Mouse (Mus musculus): ENCODE results near the gene Dus1l.
"Not testable (repeated sequence)": the region's sequence is repeated elsewhere in the genome, so short reads cannot be mapped to it uniquely, and the experiment has no call there.

Gene Dus1l

DNA sequence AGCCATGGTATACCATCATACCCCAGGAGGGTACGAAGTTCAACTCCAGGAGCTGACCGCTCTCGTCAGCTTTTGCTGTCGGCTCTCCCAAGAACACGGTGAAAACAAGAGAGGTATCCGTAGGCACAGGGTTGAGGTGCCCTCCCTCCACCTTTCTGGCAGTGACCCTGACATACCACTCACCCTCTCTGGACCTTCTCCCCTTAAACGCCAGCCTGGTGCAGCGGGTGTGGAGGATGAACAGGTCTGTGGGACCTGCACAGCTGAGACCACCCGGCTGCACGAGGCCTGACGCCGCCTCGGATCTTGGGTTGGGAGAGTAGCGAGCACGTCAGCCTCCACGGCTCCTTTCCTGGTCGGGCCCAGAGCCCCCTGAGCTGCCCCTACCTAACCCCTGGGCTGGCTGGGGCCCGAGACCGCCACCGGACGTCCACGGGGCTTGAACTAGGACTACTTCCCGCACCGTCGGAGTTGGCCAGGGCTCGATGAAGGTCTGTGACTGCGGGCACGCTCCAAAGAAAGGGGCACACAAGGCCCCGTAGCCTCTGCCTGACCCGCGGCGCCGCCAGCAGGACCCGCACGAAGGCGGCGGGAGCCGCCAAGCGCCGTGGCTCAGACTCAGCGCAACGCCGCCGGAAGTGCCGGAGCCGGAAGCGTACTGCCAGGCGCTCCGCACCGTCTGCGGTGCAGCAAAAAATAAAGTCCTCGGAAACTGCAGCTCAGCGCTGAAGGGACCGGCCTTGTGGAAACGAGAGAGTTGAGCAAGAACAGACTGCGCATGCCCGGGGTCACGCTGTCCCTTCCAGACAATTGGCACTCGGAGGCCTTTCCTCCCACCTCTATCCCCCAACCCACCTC, at the start of gene Dus1l:
TSS of gene Dus1l (minus strand) at position 648 of the 858 bp plus-strand sequence.
- peak; percentile 98 for DNase-seq (ENCODE audit: low read depth, low spot score)

- no peak for DNase-seq (ENCODE audit: low read depth, low spot score)
These were observed 48.1 kb upstream of the Dus1l start for GRCm38 (mm10) chr11:120844329-120844728.

DNA sequence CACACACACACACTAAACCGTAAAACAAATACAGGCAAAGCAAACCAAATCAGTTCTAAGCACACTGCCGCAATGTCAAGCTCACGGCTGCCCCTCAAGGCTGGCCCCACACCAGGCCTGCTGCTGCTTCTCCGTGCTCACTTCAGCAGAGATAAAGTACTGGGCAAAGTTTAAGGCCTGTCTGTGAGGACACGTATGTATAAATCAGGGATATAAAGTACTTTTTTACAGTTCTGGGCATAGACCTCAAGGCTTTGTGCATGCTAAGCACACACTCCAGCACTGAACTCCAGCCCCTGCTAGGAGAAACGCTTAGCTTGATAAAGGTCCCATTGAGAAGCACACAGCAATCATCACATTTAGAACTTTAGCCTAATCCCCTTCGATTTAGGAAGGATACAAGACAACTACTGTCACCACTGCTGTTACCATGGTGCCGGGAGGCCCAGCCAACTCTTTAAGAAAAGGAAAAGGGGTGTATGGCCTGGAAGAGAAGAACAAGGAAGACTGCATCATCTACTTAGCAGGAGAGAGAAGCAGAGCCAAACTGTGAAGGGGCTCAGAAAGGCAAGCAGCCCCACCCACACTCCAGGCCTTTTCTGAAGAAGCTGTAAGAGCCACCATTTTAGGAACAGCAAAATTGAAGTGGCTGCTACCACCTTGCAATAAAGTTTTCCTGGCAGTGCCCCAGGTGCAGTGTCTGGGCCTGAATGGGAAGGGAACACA, 37.5 kb upstream of the Dus1l start:
- peak; percentile 24 for DNase-seq (ENCODE audit: low read depth, low spot score)

DNA sequence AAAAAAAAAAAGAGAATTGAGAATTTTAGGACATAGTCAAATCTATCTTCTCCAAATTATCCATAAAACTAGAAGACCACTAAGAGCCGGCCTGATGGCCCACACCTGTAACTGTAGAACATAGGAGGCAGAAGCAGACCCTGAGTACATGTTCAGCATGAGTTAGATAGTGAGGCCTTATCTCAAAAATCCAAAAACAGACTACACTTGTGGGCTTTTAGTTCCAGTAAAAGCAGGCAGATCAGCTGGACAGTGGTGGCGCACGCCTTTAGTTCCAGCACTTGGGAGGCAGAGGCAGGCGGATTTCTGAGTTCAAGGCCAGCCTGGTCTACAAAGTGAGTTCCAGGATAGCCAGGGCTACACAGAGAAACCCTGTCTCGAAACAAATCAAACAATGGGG, 36.8 kb upstream of the Dus1l start:
- DNase-seq (ENCODE audit: low read depth, low spot score) = not testable (repeated sequence)

- no peak for DNase-seq (ENCODE audit: low read depth, low spot score)
These were observed 35.6 kb upstream of the Dus1l start for GRCm38 (mm10) chr11:120831659-120832440.

- no peak for DNase-seq (ENCODE audit: low read depth, low spot score)
These were observed 34.5 kb upstream of the Dus1l start for GRCm38 (mm10) chr11:120830686-120831085.

- DNase-seq (ENCODE audit: low read depth, low spot score) = no peak
These were observed 33.7 kb upstream of the Dus1l start for GRCm38 (mm10) chr11:120829757-120830532.

GRCm38 (mm10) chr11:120828416-120828815, 32.2 kb upstream of the Dus1l start:
- DNase-seq (ENCODE audit: low read depth, low spot score) = no peak

DNA sequence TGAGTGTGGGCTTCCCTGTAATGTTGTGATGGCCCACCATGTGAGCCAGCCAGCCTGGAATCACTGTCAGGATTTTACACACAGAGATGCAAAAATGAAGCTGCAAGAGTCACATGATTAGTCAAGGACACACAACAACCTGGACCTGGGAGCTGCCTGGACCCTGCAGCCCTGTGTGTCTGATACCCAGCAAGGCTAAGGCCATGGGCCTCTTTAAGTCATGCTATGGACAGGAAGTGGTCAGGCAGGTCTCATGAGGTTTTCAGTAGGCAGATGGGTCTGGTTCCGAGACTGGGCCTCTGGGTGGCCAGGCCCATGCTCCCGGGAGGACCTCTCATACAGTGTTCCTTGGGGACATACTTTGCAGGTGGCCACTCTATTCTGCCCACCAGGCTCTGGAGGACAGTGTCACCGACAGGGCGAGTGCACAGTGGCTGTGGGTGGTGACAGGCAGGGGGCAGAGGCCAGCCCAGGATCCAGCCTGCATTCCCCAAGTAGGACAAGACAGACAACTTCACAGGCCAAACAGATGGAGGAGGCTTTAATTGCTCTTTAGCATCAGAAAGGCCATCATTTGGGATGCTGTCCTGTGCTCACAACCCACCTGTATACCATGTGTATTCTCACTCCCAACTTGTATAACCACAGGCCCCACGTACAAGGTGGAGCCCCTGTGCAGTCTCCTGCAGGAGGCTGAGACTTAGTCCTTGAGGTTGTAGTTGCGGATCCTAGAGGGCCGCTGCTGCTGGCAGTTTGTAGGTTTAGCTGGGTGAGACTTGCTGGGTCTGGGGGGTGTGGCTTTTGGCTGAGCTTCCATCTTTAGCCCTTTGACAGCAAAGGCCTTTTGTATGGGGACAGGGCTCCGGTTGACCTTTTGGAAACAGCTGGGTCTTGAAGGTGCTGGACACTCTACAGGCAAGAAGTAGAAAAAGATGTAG, 30.1 kb upstream of the Dus1l start:
- DNase-seq (ENCODE audit: low read depth, low spot score) = no peak

DNA sequence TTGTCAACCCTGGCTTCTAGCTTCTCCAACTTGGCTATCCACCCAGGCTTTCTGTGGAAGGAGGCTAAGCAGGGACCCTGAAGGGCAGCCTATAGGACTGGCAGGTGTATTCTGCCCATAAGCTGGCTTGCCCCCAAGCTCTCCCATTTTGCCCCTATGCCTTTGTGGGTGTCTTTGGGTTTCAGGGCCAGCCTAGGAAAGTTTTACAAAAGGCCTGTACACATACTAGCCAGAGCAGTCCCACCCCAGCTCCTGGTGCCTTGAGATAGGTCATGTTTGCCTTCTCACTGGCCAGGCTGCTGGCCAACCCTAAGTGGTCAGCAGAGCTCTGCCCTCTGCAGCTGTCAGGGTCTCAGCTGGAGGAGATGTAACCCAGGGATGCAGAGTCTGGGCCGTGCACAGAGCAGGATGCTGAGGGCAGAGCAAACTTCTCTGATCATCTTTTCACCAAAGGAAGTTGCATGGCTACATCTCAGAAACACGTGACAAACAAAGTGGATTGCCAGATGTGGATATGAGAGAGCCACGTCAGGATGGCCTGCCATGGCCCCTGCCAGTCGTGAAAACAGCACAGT, 29.2 kb upstream of the Dus1l start:
- DNase-seq (ENCODE audit: low read depth, low spot score) = peak; percentile 20

GRCm38 (mm10) chr11:120824787-120825288, 28.6 kb upstream of the Dus1l start:
- DNase-seq (ENCODE audit: low read depth, low spot score) = no peak

DNA sequence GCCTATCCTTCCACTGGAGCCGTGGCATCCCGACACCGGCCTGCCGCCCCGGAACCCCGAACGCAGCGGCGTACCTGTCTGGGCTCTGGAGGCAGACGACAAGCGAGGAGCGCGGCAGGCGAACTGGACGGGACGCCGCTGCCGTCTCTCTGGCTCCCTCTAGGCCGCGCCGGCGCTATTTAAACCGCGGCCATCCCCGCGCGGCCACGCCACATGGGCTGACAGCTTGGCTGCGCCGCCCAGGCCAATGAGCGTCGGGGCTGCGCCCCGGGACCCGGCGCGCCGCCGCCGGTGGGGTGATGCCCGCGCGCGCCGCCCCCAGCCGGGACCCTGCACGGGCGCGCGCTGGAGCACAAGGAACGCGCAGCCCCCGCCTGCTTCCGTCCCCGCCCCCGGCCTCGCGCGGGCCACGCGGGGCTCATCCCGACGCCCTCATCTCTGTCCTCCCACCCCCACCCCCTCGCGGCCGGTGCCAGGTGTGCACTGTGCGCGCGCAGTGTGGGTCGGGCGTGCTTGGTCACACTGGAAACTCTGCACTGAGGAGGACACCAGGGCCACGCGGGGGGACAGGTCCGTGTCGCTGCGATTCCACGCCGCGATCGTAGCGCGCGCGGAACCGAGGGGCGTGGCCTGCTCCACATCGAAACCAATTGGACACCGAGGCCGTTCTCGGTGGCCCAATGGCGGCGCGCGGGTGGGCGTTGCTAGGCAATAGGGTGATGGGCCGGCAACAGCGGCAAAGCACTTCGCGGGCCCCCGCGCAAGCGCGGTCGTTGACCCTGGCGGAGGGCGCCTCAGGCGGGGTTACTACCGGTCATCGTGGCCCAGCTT, 28.0 kb upstream of the Dus1l start, which contains the start of gene Fasn:
TSS of gene Fasn (minus strand) at position 592 of the 831 bp plus-strand sequence.
- peak; percentile 99 for DNase-seq (ENCODE audit: low read depth, low spot score)

DNA sequence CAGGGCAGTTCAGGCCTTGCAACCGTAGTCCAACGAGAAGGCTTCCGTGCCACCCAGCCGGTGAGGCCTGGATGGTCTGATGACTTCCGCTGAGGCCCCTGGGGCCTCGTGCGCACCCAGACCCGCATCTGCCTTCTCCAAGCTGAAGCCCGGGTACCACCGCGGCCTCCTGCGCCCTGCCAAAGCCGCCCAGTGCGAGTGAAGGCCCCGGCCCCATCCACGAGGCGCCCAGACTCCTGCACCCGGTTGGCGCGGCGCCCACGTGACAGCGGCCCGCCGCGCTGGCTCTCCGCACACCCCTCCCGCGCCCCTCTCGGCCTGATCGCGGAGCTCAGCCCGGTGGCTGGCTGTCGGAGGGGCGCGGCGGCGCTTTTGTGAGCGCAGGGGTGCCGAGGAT, 27.3 kb upstream of the Dus1l start:
- peak; percentile 73 for DNase-seq (ENCODE audit: low read depth, low spot score)

DNA sequence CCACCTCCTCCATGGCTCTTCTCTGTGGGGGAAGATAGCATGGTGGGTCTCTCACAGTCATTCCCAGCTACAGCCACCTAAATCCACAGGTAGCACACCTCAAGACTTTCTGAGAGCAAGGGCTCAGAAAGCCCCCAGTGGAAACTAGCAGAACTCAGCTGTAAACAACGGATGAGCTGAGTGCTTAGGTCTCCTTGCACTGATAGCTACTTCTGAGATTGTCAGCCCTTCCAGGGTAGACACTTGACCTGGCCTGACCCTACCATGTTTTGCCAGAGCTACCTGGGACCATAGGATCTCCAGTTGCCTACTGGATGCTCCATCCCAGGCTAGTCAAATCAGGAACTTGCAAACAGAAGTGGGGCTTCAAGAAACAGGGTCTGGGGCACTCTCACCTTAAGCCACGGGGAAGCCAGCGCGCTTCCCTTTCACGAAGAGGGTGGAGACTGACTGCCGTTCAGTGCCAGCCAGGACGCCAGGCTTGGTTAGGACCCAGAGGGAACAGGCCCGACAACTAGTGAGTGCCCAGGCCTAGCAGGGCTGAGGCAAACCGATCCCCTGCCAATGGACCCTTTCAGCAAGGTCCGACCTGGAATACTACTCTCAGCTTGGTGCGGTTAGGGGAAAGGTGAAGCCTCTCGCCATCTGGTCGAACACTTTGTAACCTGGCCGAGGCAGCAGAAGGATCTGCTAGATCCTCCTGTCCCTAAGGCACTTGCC, 26.8 kb upstream of the Dus1l start:
- DNase-seq (ENCODE audit: low read depth, low spot score) = no peak

- no peak for DNase-seq (ENCODE audit: low read depth, low spot score)
These were observed 26.1 kb upstream of the Dus1l start for GRCm38 (mm10) chr11:120822321-120822720.

GRCm38 (mm10) chr11:120821076-120821922, 25.1 kb upstream of the Dus1l start:
- DNase-seq (ENCODE audit: low read depth, low spot score) = peak; percentile 74

- DNase-seq (ENCODE audit: low read depth, low spot score) = no peak
These were observed 24.3 kb upstream of the Dus1l start for GRCm38 (mm10) chr11:120820546-120820945.

Measured in brain, adult 2 months (tissue).